Mouse (Mus musculus) CH12.LX (cell line): ENCODE results near the gene Bcl2l11. TPM values are rescaled to one million over a fixed set of nuclear protein-coding genes. Genes with fewer than 3 reads are reported as not detected.

Experiments used
- DNase-seq: peaks from one replicate; pipeline ENCODE4 v3.0.0-alpha.2; 2013; ENCODE audit errors: extremely low read depth
- H3K27ac ChIP-seq: 2 replicates; pipeline ENCODE4 v1.5.1; 2012; ENCODE audit warnings: low read depth, mild to moderate bottlenecking, control low read depth, moderate library complexity; ENCODE audit not compliant: insufficient read depth
- H3K27me3 ChIP-seq: replicated peaks from 2 replicates; pipeline ENCODE3; 2012; ENCODE audit warnings: inconsistent platforms
- H3K36me3 ChIP-seq, 2 experiments: replicated peaks in 1 of 2; 2 replicates each; pipeline versions ENCODE3 to v1.6.1; 2012; ENCODE audit warnings: inconsistent platforms in 1 of 2, low read length in 1 of 2, mild to moderate bottlenecking in 1 of 2, mixed read lengths in 1 of 2, moderate library complexity in 1 of 2; ENCODE audit not compliant: control insufficient read depth in 1 of 2, insufficient read depth in 1 of 2
- H3K4me1 ChIP-seq, 2 experiments: 2 replicates each; pipeline ENCODE4 v1.6.1; 2012; ENCODE audit warnings: inconsistent platforms in 1 of 2, moderate library complexity in 1 of 2; ENCODE audit not compliant: insufficient read depth in 2 of 2, control insufficient read depth in 1 of 2
- H3K4me2 ChIP-seq: 2 replicates; pipeline ENCODE4 v1.6.1; 2012; ENCODE audit warnings: low read depth, mild to moderate bottlenecking, control low read depth; ENCODE audit not compliant: poor library complexity, insufficient read depth, severe bottlenecking
- H3K4me3 ChIP-seq, 3 experiments: fragments of 150-350 bp in 1 of 3; sonication (generic) in 1 of 3; replicated peaks in 1 of 3; 2 replicates each; pipeline versions ENCODE3 to v1.5.1; 2011 to 2012; ENCODE audit warnings: low read depth in 2 of 3, low read length in 2 of 3, mild to moderate bottlenecking in 2 of 3, moderate library complexity in 2 of 3, control low read depth in 1 of 3, improper control_type of control experiment in 1 of 3, inconsistent platforms in 1 of 3, mixed read lengths in 1 of 3; ENCODE audit not compliant: poor library complexity in 1 of 3
- H3K79me2 ChIP-seq: replicated peaks from 2 replicates; pipeline ENCODE4 v1.6.1; 2012; ENCODE audit warnings: mild to moderate bottlenecking, moderate library complexity; ENCODE audit not compliant: control insufficient read depth, poor library complexity, insufficient read depth, severe bottlenecking; ENCODE audit errors: extremely low read depth
- H3K9ac ChIP-seq: 2 replicates; pipeline ENCODE4 v1.6.1; 2012; ENCODE audit warnings: low read depth, mild to moderate bottlenecking, control low read depth, moderate library complexity; ENCODE audit not compliant: insufficient read depth
- H3K9me3 ChIP-seq: replicated peaks from 2 replicates; pipeline ENCODE3; 2012; ENCODE audit warnings: low read length, inconsistent platforms, mixed read lengths
- BHLHE40 ChIP-seq: IDR thresholded peaks from 2 replicates; pipeline ENCODE4 v1.6.1; 2011; ENCODE audit warnings: mild to moderate bottlenecking, low read depth, low read length, improper control_type of control experiment
- CHD2 ChIP-seq: IDR thresholded peaks from 2 replicates; pipeline ENCODE4 v1.6.1; 2011; ENCODE audit warnings: low read length, improper control_type of control experiment
- CTCF ChIP-seq, 2 experiments: IDR thresholded peaks in 1 of 2; conservative IDR thresholded peaks in 1 of 2; 2 replicates each; pipeline ENCODE4 v1.5.1; 2011 to 2012; ENCODE audit warnings: low read depth in 2 of 2, low read length in 2 of 2, improper control_type of control experiment in 1 of 2, inconsistent platforms in 1 of 2, mild to moderate bottlenecking in 1 of 2, moderate library complexity in 1 of 2
- E2F4 ChIP-seq: IDR thresholded peaks from 2 replicates; pipeline ENCODE4 v1.6.1; 2011; ENCODE audit warnings: low read depth, low read length, improper control_type of control experiment; ENCODE audit not compliant: insufficient replicate concordance
- ELF1 ChIP-seq: IDR thresholded peaks from 2 replicates; pipeline ENCODE4 v1.6.1; 2014; ENCODE audit warnings: low read depth, mild to moderate bottlenecking, inconsistent platforms, low read length, improper control_type of control experiment
- EP300 ChIP-seq: IDR thresholded peaks from 2 replicates; pipeline ENCODE4 v1.6.1; 2011; ENCODE audit warnings: low read length, improper control_type of control experiment
- ETS1 ChIP-seq: conservative IDR thresholded peaks from 2 replicates; pipeline ENCODE4 v1.6.1; 2012; ENCODE audit warnings: low read depth, mild to moderate bottlenecking, inconsistent platforms, low read length, improper control_type of control experiment, moderate library complexity
- GABPA ChIP-seq: IDR thresholded peaks from 2 replicates; pipeline ENCODE4 v1.6.1; 2012; ENCODE audit warnings: low read depth, low read length, improper control_type of control experiment, inconsistent platforms; ENCODE audit not compliant: insufficient replicate concordance
- HCFC1 ChIP-seq: IDR thresholded peaks from 2 replicates; pipeline ENCODE4 v1.6.1; 2012; ENCODE audit warnings: low read depth, mild to moderate bottlenecking, inconsistent platforms, low read length, improper control_type of control experiment
- IRF4 ChIP-seq: IDR thresholded peaks from 2 replicates; pipeline ENCODE4 v1.6.1; 2014; ENCODE audit warnings: low read depth, mild to moderate bottlenecking, inconsistent platforms, low read length, improper control_type of control experiment
- JUN ChIP-seq: IDR thresholded peaks from 2 replicates; pipeline ENCODE4 v1.6.1; 2011; ENCODE audit warnings: low read depth, mild to moderate bottlenecking, low read length, improper control_type of control experiment, moderate library complexity; ENCODE audit not compliant: insufficient read depth
- JUND ChIP-seq: conservative IDR thresholded peaks from 2 replicates; pipeline ENCODE4 v1.6.1; 2011; ENCODE audit warnings: low read depth, low read length, improper control_type of control experiment
- KAT2A ChIP-seq: IDR thresholded peaks from 2 replicates; pipeline ENCODE4 v1.6.1; 2012; ENCODE audit warnings: low read length, improper control_type of control experiment, inconsistent platforms; ENCODE audit not compliant: insufficient replicate concordance
- MAFK ChIP-seq: IDR thresholded peaks from 2 replicates; pipeline ENCODE4 v1.6.1; 2011; ENCODE audit warnings: low read length, improper control_type of control experiment; ENCODE audit not compliant: insufficient replicate concordance
- MAX ChIP-seq: IDR thresholded peaks from 2 replicates; pipeline ENCODE4 v1.6.1; 2011; ENCODE audit warnings: low read length, improper control_type of control experiment
- MEF2A ChIP-seq: IDR thresholded peaks from 2 replicates; pipeline ENCODE4 v1.6.1; 2014; ENCODE audit warnings: low read depth, mild to moderate bottlenecking, inconsistent platforms, low read length, improper control_type of control experiment, borderline replicate concordance
- MXI1 ChIP-seq: IDR thresholded peaks from 2 replicates; pipeline ENCODE4 v1.6.1; 2011; ENCODE audit warnings: mild to moderate bottlenecking, low read depth, low read length, improper control_type of control experiment
- MYC ChIP-seq: IDR thresholded peaks from 2 replicates; pipeline ENCODE4 v1.6.1; 2011; ENCODE audit warnings: low read depth, mild to moderate bottlenecking, improper control_type of control experiment, low read length
- NRF1 ChIP-seq: IDR thresholded peaks from 2 replicates; pipeline ENCODE4 v1.6.1; 2014; ENCODE audit warnings: low read depth, mild to moderate bottlenecking, inconsistent platforms, low read length, improper control_type of control experiment, moderate library complexity
- PAX5 ChIP-seq: IDR thresholded peaks from 2 replicates; pipeline ENCODE4 v1.6.1; 2012; ENCODE audit warnings: low read length, inconsistent platforms, mixed read lengths
- POLR2A ChIP-seq: IDR thresholded peaks from 2 replicates; pipeline ENCODE4 v1.6.1; 2011; ENCODE audit warnings: low read depth, mild to moderate bottlenecking, improper control_type of control experiment, low read length
- POLR2AphosphoS2 ChIP-seq: IDR thresholded peaks from 2 replicates; pipeline ENCODE4 v1.6.1; 2011; ENCODE audit warnings: low read depth, low read length, improper control_type of control experiment
- RCOR1 ChIP-seq: conservative IDR thresholded peaks from 2 replicates; pipeline ENCODE4 v1.6.1; 2012; ENCODE audit warnings: low read depth, mild to moderate bottlenecking, inconsistent platforms, low read length, improper control_type of control experiment
- SIN3A ChIP-seq: IDR thresholded peaks from 2 replicates; pipeline ENCODE4 v1.6.1; 2012; ENCODE audit warnings: low read length, improper control_type of control experiment, inconsistent platforms
- SMC3 ChIP-seq: IDR thresholded peaks from 2 replicates; pipeline ENCODE4 v1.6.1; 2011; ENCODE audit warnings: low read depth, low read length, improper control_type of control experiment
- TBP ChIP-seq: conservative IDR thresholded peaks from 2 replicates; pipeline ENCODE4 v1.6.1; 2011; ENCODE audit warnings: low read depth, low read length, improper control_type of control experiment
- TCF12 ChIP-seq: IDR thresholded peaks from 2 replicates; pipeline ENCODE4 v1.6.1; 2014; ENCODE audit warnings: low read depth, mild to moderate bottlenecking, inconsistent platforms, low read length, improper control_type of control experiment
- USF1 ChIP-seq: IDR thresholded peaks from 2 replicates; pipeline ENCODE4 v1.6.1; 2014; ENCODE audit warnings: low read depth, mild to moderate bottlenecking, inconsistent platforms, low read length, improper control_type of control experiment
- USF2 ChIP-seq: conservative IDR thresholded peaks from 2 replicates; pipeline ENCODE4 v1.6.1; 2011; ENCODE audit warnings: low read depth, low read length, improper control_type of control experiment
- ZMIZ1 ChIP-seq: IDR thresholded peaks from 2 replicates; pipeline ENCODE4 v1.6.1; 2012; ENCODE audit warnings: low read depth, mild to moderate bottlenecking, inconsistent platforms, low read length, improper control_type of control experiment
- dilution Hi-C: fragments of 300-500 bp; cut with MboI; formaldehyde crosslinking; loops from 2 replicates; pipeline ENCODE4 v1.14.3; 2020; ENCODE audit warnings: low sequenced_read_pairs; ENCODE audit not compliant: extremely low pct_unique_long_range_greater_than_20kb, extremely low pct_ligation_motif_present
- in situ Hi-C: fragments of 300-500 bp; cut with MboI; formaldehyde crosslinking; loops from 3 replicates; pipeline ENCODE4 v1.14.3; 2019; ENCODE audit warnings: low sequenced_read_pairs, low pct_ligation_motif_present, low pct_unique_long_range_greater_than_20kb, mixed read lengths
- polyA plus RNA-seq: library from polyadenylated mRNA; unstranded; fragments of >175 nt; gene quantifications from 2 replicates; pipeline ENCODE4 v1.2.1, GENCODE M21; 2012; ENCODE audit warnings: low read depth; ENCODE audit not compliant: insufficient read length
- total RNA-seq, 2 experiments: library from RNA; depleted of rRNA; stranded (reverse); fragments of 300-350 nt in 1 of 2; fragments of >200 nt in 1 of 2; gene quantifications; 2 replicates each; pipeline ENCODE4 v1.2.3; 2012 to 2014

The Bcl2l11 gene
- total and polyA plus RNA-seq, 3 experiments: 7.8 to 24.6 (median 11.6) TPM

DNA sequence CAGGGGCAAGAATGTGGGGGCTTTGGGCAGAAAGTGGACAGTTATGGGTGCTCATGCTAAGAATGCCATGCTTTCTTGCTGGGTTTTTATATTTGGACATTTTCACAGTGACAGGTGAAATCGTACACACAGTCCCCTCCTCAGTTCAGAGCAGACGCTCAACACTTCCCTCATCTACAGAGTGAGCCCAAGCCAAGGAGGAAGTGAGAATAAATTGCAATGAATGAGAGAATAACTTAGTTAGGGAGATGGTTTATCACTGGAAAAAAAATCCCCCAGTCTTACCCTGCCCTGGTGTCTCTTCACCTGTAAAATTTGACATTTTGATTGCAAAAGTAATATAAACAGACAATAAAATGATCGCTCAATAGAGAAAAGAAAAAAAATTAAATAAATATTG lies 77.3 kb downstream of the Bcl2l11 start (continued):
- TF ChIP-seq POLR2A: no peak
- TF ChIP-seq MYC: no peak
- no peak for TF ChIP-seq ELF1
- no peak; the same call in 1 of the 2 replicates for TF ChIP-seq ETS1
- peak; percentile 84 for TF ChIP-seq EP300

DNA sequence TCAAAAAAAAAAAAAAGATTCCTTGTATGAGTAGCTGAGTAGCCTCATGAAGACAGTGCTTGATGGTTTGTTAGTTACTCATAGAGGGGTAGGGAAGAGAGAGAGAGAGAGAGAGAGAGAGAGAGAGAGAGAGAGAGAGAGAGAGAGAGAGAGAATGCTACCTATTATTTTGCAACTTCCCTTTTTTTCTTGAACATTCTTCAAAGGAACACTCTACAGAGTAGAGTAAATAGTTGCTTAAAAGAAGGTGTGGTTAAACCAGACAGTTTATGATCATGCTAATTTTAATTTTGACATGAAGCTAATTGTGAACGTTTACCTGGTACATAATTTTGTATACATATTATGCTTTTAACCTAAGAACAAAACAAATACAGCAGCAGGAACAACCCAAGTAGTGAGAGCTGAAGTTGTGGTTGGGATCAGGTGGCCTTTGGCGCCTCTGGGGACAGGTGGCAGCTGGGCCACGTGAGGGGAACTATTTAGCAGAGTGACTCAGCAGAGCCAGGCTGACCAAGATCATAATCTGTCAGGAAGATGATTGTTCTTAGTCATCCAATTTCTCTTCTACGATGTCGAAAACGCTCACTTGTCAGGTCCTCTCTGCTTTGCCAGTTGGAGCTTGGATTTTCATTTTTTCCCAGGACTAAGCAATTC lies 78.0 kb downstream of the Bcl2l11 start:
- peak; percentile 94 for DNase-seq
- no peak overlapping the region for H3K4me3 ChIP-seq

DNA sequence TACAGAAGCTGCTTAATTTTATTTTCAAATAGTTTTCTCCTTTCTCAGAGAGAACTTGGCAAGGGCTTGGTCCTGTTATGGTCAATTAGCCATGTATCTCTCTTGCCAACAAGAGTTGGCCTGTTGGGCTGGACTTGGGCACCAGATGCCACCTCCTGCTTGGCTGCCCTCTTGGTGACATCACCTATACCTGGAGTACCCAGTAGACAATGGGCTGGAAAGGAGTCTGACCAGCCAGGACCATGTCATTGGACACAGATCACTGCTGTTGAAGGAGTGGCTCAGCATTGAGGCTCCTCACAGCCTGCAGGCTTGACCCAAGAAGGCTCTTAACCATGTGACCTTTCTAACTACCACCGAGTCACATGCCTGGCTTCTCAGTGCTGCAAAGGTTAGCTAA lies 82.7 kb downstream of the Bcl2l11 start:
- in situ Hi-C loops: no loop called here
- DNase-seq: no peak
- no peak overlapping the region for H3K4me3 ChIP-seq

More for the DNA sequence above, 78.0 kb downstream of the Bcl2l11 start:
- Histone ChIP-seq H3K4me1 (peaks cover 10 to 53% of the 10 kb centered on the region in 2 experiments), H3K27ac (no peak overlapping the region), H3K9me3 (no peaks in the 10 kb centered on the region), H3K27me3 (peaks cover 9% of the 10 kb centered on the region), H3K4me2 (peak overlapping the region; percentile 97), H3K9ac (peak overlapping the region; percentile 18; the same call in 1 of the 2 replicates), H3K36me3 (no peaks in the 10 kb centered on the region), H3K79me2 (no peaks in the 10 kb centered on the region)
- in situ Hi-C loops: no loop called here
- dilution Hi-C loops: no loop called here
- no peak for TF ChIP-seq TBP
- TF ChIP-seq TCF12: peak; percentile 99
- peak; percentile 73 for TF ChIP-seq JUN
- peak; percentile 85 for TF ChIP-seq MEF2A
- no peak for TF ChIP-seq ELF1
- no peak for TF ChIP-seq POLR2AphosphoS2
- TF ChIP-seq BHLHE40: peak; percentile 100
- TF ChIP-seq IRF4: peak; percentile 93
- TF ChIP-seq PAX5: no peak
- peak; percentile 82 for TF ChIP-seq SIN3A
- 0 out of 2 replicates have a peak, but pooled peaks have one; percentile 70 for TF ChIP-seq MYC
- peak; percentile 80 for TF ChIP-seq USF2
- TF ChIP-seq CHD2: no peak; the same call in 1 of the 2 replicates
- TF ChIP-seq MAX: peak; percentile 87
- no peak for TF ChIP-seq ZMIZ1
- peak; percentile 50 for TF ChIP-seq JUND
- TF ChIP-seq ETS1: peak; percentile 100
- no peak; the same call in 1 of the 2 replicates for TF ChIP-seq E2F4
- TF ChIP-seq USF1: peak; percentile 81
- TF ChIP-seq NRF1: no peak
- peak; percentile 93 for TF ChIP-seq EP300
- peak; percentile 80; the same call in 1 of the 2 replicates for TF ChIP-seq MXI1
- TF ChIP-seq GABPA: no peak
- peak; percentile 81 for TF ChIP-seq RCOR1
- TF ChIP-seq MAFK: peak; percentile 97

More for the DNA sequence above, 82.7 kb downstream of the Bcl2l11 start:
- TF ChIP-seq USF1: no peak
- TF ChIP-seq BHLHE40: no peak
- no peak for TF ChIP-seq GABPA
- no peak for TF ChIP-seq IRF4
- TF ChIP-seq NRF1: no peak
- TF ChIP-seq ELF1: no peak
- TF ChIP-seq SMC3: no peak
- TF ChIP-seq TCF12: no peak
- TF ChIP-seq CTCF (conservative IDR thresholded peaks at IDR 0.05 in 1 of 2, IDR thresholded peaks at IDR 0.05 in 1 of 2; ENCODE audit: low read depth in 2 of 2, low read length in 2 of 2): no peak
- TF ChIP-seq KAT2A: no peak
- TF ChIP-seq ETS1: no peak
- TF ChIP-seq JUN: no peak
- no peak for TF ChIP-seq POLR2A
- TF ChIP-seq HCFC1: no peak
- Histone ChIP-seq H3K79me2 (no peaks in the 10 kb centered on the region), H3K36me3 (no peaks in the 10 kb centered on the region), H3K27me3 (peaks cover 6% of the 10 kb centered on the region), H3K9ac (no peak overlapping the region), H3K27ac (no peak overlapping the region), H3K4me2 (no peak overlapping the region), H3K4me1 (peaks cover 17 to 75% of the 10 kb centered on the region in 2 experiments), H3K9me3 (no peaks in the 10 kb centered on the region)
- dilution Hi-C loops: no loop called here
